Mouse (Mus musculus) forebrain, postnatal 0 days (tissue): ENCODE measurements around the gene Hoxb5. TPM values are rescaled to one million over a fixed set of nuclear protein-coding genes. Genes with fewer than 3 reads are reported as not detected.

Source experiments
- ATAC-seq: fragments of 200-750 bp; cut with Nextera tagmentation; 2 replicates; pipeline ENCODE4 v1.8.0; 2017; ENCODE audit warnings: mild to moderate bottlenecking, moderate library complexity
- DNase-seq: peaks from one replicate; pipeline ENCODE4 v3.0.0-alpha.2; 2015
- H3K27ac ChIP-seq: fragments of 300-500 bp; sonication (generic); 2 replicates; pipeline ENCODE4 v1.5.1; 2014; ENCODE audit warnings: low read depth, mild to moderate bottlenecking, antibody characterized with exemption, low read length, moderate library complexity, mixed read lengths
- H3K27me3 ChIP-seq: fragments of 300-500 bp; sonication (generic); 2 replicates; pipeline ENCODE4 v1.6.1; 2014; ENCODE audit warnings: mild to moderate bottlenecking, low read length, mixed read lengths; ENCODE audit not compliant: insufficient read depth
- H3K36me3 ChIP-seq: fragments of 300-500 bp; sonication (generic); 2 replicates; pipeline ENCODE4 v1.6.1; 2014; ENCODE audit warnings: mild to moderate bottlenecking, moderate library complexity; ENCODE audit not compliant: insufficient read depth
- H3K4me1 ChIP-seq: fragments of 300-500 bp; sonication (generic); 2 replicates; pipeline ENCODE4 v1.6.1; 2014; ENCODE audit warnings: antibody characterized with exemption; ENCODE audit not compliant: insufficient read depth
- H3K4me2 ChIP-seq: fragments of 300-500 bp; sonication (generic); 2 replicates; pipeline ENCODE4 v1.6.1; 2014; ENCODE audit warnings: low read depth, mild to moderate bottlenecking, moderate library complexity
- H3K4me3 ChIP-seq: fragments of 300-500 bp; sonication (generic); 2 replicates; pipeline ENCODE4 v1.5.1; 2014; ENCODE audit warnings: low read depth, low read length, mixed read lengths
- H3K9ac ChIP-seq: fragments of 300-500 bp; sonication (generic); 2 replicates; pipeline ENCODE4 v1.6.1; 2014; ENCODE audit warnings: mild to moderate bottlenecking
- H3K9me3 ChIP-seq: fragments of 300-500 bp; sonication (generic); 2 replicates; pipeline ENCODE4 v1.6.1; 2016; ENCODE audit warnings: low read length
- CTCF ChIP-seq: sonication (generic); IDR thresholded peaks from 2 replicates; pipeline ENCODE4 v1.5.1; 2016; ENCODE audit warnings: antibody characterized with exemption, control low read depth, low read depth
- WGBS: fragments of 180-500 bp; shearing (Covaris S2); extraction: QIAGEN DNeasy Blood & Tissue Kit; methylation state at CpG from one replicate; pipeline ENCODE4 v1.1.7; 2014; 5-methylcytosine and 5-hydroxymethylcytosine counted together
- polyA plus RNA-seq: library from polyadenylated mRNA; unstranded; fragments of >200 nt; fragmentation: Nextera tagmentation; extraction: Ambion mirVana; gene quantifications from 2 replicates; pipeline ENCODE4 v1.2.1, GENCODE M21; 2015
- total RNA-seq: library from RNA; depleted of rRNA; stranded (reverse); fragments of >200 nt; gene quantifications from 2 replicates; pipeline ENCODE4 v1.2.3, GENCODE M21; 2014

Hoxb5 gene
- total and polyA plus RNA-seq, 2 experiments from 2014 or later = not detected

DNA sequence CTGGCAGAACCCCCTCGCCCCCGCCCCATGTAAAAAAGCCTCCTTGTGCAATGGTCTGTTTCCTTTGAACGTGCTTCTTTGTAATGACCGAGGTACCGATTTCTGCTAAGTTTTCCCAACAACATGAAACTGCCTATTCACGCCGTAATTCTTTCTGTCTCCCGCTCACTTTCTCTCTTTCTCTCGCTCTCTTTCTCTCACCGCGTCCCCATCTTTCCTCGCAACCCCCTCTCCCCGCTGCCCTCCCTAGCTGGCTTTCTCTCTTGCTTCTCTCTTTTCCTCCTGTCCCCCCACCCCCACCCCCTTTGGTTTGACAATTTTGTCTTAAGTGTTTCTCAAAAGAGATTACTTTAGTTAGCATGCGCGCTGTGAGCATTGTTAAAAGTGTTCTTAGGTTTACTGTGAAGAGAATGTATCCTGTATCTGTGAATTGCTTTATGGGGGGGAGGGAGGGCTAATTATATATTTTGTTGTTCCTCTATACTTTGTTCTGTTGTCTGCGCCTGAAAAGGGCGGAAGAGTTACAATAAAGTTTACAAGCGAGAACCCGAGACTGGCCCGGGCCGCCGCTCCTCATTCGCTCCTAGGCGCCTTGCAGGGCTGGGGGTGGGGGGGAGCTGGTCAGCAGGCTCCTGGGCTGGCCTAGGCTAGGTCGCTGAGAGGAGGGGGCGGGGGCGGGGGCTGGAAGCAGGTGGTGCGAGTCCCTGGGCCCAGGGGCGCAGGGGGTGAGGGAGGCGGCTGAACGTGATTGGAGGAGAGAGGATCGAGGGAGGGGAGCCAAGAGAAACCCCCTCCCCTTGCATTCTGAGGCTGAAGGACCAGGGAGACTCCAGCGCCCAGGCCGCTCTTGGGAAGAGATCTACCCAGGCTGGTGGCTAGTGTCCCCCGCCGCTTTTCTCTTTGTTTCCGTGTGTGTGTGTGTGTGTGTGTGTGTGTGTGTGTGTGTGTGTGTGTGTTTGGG, 18.1 kb upstream of the Hoxb5 start:
- Histone ChIP-seq H3K4me2 (no peak overlapping the region), H3K27me3 (peaks cover 97% of the 10 kb centered on the region), H3K27ac (no peak overlapping the region), H3K4me1 (no peaks in the 10 kb centered on the region), H3K36me3 (no peaks in the 10 kb centered on the region), H3K9me3 (no peaks in the 10 kb centered on the region), H3K9ac (no peak overlapping the region), H3K4me3 (no peak overlapping the region)
- no peak for DNase-seq
- TF ChIP-seq CTCF = no peak
- 2% methylated on average over 33 of the region's 37 CpGs for WGBS
- no peak for ATAC-seq

DNA sequence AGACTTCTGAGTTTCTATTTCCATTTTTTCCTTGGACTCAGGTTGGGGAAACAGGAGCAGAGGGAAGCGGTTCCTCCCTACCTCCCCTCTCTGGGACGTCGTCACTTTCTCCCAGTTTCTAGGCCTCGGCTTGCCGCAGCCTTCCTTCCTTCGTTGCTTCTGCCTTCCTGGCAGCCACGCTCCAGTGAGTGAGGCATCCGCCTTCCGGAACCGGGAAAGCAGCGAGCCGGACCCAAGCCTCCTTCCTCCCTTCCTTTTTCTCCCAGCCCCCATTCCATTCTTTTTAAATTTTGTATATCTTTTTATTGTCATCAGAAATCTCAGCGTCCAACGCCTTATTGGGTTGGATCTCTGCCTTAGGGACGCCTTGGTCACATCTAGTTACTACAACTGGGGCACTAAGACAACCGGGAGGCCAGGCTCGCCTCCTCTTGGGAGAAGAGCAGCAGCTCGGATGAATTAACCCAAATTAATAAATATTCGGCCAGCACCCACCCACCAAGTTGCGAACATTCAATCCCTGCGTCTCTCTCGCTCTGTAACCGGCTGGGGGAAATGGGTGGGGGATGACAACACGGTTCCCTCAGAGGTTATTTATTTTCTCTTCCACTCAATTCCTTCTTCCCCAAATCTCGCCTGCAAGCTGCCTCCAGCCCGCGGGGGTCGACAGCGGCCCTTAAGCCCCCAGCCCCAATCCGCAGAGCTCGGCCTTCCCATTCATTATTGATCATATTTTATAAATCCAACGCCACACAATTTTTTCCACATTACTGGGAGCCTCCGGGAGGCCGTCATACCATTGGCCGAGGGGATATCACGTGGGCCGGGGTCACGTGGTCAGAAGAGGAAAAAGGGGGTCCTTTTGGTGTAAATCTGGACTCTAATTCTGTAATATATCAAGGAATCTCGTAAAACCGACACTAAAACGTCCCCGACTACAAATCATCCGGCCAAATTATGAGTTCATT, 17.1 kb upstream of the Hoxb5 start, which contains the start of gene Hoxb7:
Gene Hoxb7 (plus strand): TSS at position 853 of the 968 bp plus-strand sequence.
- ATAC-seq (no peak), DNase-seq (peak; percentile 21)
- no peak within 1 kb of the TSS for H3K4me3 ChIP-seq
- H3K9me3 ChIP-seq = no peaks in the 10 kb centered on the region
- no peak within 1 kb of the TSS for H3K4me2 ChIP-seq
- no peak within 1 kb of the TSS for H3K27ac ChIP-seq
- H3K27me3 ChIP-seq = peaks cover 96% of the 10 kb centered on the region
- 2% methylated on average over 43 of the region's 43 CpGs for WGBS
- no peak within 1 kb of the TSS for H3K9ac ChIP-seq
- no peaks in the 10 kb centered on the region for H3K36me3 ChIP-seq
- no peaks in the 10 kb centered on the region for H3K4me1 ChIP-seq
- no peak for TF ChIP-seq CTCF

DNA sequence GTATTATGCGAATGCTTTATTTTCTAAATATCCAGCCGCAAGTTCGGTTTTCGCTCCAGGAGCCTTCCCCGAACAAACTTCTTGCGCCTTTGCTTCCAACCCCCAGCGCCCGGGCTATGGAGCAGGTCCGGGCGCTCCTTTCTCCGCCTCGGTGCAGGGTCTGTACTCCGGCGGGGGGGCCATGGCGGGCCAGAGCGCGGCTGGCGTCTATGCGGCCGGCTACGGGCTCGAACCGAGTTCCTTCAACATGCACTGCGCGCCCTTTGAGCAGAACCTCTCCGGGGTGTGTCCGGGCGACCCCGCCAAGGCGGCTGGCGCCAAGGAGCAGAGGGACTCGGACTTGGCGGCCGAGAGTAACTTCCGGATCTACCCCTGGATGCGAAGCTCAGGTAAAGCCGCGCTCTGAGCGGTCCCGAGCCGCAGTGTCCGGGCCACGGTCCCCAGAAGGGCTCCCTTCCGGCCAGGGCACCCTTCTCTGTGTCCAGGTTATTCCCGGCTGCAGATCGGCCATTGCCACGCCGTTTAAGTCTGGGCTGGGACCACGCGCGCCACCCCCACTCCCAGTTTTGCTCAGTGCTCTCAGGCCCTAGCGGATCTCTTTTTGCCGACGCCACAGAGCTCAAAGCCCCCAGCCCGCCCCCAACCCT, 16.3 kb upstream of the Hoxb5 start:
- Histone ChIP-seq H3K4me2 (no peak overlapping the region), H3K9me3 (no peaks in the 10 kb centered on the region), H3K4me1 (no peaks in the 10 kb centered on the region), H3K36me3 (no peaks in the 10 kb centered on the region), H3K27me3 (peaks cover 93% of the 10 kb centered on the region), H3K27ac (no peak overlapping the region), H3K9ac (no peak overlapping the region), H3K4me3 (no peak overlapping the region)
- ATAC-seq (no peak), DNase-seq (no peak)
- WGBS = 4% methylated on average over 55 of the region's 55 CpGs
- TF ChIP-seq CTCF = no peak

DNA sequence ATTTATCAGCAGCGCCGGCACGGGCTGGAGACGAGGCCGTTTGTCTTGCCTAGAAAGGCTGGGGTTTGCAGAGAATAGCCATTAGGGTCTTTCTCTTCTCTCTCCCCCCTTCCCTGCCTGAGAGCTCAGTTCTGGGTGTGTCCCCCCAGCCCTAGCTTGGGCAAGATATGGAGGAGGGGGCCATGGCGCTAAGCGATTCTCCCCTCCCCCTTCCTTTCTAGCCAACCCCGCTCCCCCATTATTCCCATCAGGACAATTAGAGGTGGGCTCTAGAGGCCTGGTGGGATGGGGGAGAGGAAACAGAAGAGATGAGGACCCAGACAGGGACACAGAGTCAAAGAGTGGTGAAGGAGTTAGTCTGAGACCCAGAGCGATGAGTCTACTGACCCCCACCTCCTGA, 15.7 kb upstream of the Hoxb5 start:
- H3K4me2 ChIP-seq = no peak overlapping the region
- H3K4me1 ChIP-seq = no peaks in the 10 kb centered on the region
- no peaks in the 10 kb centered on the region for H3K36me3 ChIP-seq
- H3K27ac ChIP-seq = no peak overlapping the region
- TF ChIP-seq CTCF = no peak
- peaks cover 93% of the 10 kb centered on the region for H3K27me3 ChIP-seq
- WGBS = under 1% methylated on average over 9 of the region's 9 CpGs
- no peak overlapping the region for H3K4me3 ChIP-seq
- H3K9me3 ChIP-seq = no peaks in the 10 kb centered on the region
- H3K9ac ChIP-seq = no peak overlapping the region
- ATAC-seq = no peak
- DNase-seq = no peak

DNA sequence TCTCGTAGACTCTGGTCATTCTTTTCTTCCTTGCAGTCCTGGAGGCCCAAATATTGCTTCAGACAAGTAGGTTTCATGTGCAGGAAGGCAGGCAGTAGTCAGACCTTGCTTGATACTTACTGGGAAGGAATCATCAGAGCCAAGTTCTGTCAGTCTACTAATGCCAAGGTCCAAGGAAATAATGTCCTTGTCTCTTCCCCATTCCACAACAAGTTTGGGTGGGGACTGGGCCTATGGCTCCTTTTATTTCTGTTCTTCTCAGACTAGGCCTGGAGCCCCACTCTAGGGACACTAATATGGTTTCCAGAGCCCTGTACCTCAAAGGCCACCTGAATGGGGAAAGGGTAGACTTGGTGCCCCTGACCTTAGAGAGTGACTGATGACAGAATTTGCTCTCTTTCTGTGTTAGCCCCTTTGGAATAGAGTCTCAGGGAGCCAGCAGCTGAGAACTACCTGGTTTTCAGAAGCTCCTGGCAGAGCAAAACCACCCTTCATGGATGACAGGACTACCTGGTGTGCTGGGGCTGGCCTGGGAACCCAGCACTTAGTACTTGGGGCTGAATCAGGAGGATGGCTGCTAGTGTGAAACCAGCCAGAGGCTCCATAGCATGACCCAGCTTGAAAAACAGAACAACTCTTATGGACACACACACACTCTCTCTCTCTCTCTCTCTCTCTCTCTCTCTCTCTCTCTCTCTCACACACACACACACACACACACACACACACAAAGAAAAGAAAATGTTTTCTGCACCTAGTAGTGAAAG, 14.5 kb upstream of the Hoxb5 start:
- H3K27me3 ChIP-seq = peaks cover 93% of the 10 kb centered on the region
- no peak overlapping the region for H3K27ac ChIP-seq
- H3K36me3 ChIP-seq = no peaks in the 10 kb centered on the region
- H3K9me3 ChIP-seq = no peaks in the 10 kb centered on the region
- DNase-seq (no peak), ATAC-seq (no peak)
- H3K4me3 ChIP-seq = no peak overlapping the region
- H3K4me2 ChIP-seq = no peak overlapping the region
- WGBS = 7% methylated on average over 1 of the region's 1 CpGs
- TF ChIP-seq CTCF = no peak
- H3K4me1 ChIP-seq = no peaks in the 10 kb centered on the region
- H3K9ac ChIP-seq = no peak overlapping the region

DNA sequence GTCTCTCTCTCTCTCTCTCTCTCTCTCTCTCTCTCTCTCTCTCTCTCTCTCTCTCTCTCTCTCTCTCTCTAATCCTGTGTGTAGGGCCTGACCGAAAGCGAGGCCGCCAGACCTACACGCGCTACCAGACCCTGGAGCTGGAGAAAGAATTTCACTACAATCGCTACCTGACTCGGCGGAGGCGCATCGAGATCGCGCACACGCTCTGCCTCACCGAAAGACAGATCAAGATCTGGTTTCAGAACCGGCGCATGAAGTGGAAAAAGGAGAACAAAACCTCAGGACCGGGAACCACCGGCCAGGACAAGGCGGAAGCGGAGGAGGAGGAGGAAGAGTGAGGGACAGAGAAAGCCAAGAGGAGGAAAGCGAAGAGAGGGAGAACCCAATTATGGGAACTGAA, 13.8 kb upstream of the Hoxb5 start:
- ATAC-seq = no peak
- Histone ChIP-seq H3K36me3 (no peaks in the 10 kb centered on the region), H3K4me1 (no peaks in the 10 kb centered on the region), H3K4me3 (no peak overlapping the region), H3K9ac (no peak overlapping the region), H3K27me3 (peaks cover 94% of the 10 kb centered on the region), H3K27ac (no peak overlapping the region), H3K9me3 (no peaks in the 10 kb centered on the region), H3K4me2 (no peak overlapping the region)
- TF ChIP-seq CTCF = no peak
- WGBS = 1% methylated on average over 21 of the region's 21 CpGs
- DNase-seq = no peak
